Mouse (Mus musculus): Measurements from ENCODE around the gene Clasp2. TPM values are rescaled to one million over a fixed set of nuclear protein-coding genes. Genes with fewer than 3 reads are reported as not detected.

Clasp2 gene
- polyA plus RNA-seq, 1 experiment: 6.6 TPM

DNA sequence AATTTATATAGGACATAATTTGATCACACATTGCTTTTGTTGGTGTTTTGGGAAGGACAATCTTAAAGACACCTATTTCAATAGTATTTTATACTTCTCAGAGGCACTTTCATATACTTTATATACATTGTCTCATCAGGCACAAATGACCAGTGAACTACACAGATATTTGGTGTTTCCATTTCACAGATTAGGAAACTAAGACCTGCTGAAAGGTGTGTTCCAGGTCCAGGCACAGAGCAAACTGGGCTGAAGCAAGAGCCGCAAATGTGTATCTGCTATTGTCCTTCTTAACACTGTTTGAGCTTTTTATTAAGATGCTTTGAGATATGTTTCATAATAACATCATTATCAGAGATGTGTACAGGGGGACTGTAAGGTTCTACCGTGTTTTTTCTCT is 52.7 kb downstream of the Clasp2 start:
- no peak for TF ChIP-seq USF1 (IDR thresholded peaks at IDR 0.05; ENCODE audit: low read depth)
- TF ChIP-seq POLR2AphosphoS2 (IDR thresholded peaks at IDR 0.05; ENCODE audit: insufficient read length, low read depth): no peak
- no peak for TF ChIP-seq CEBPB (IDR thresholded peaks at IDR 0.05; ENCODE audit: insufficient read depth, poor library complexity, severe bottlenecking)
- TF ChIP-seq SRF (IDR thresholded peaks at IDR 0.05; ENCODE audit: control insufficient read depth, insufficient read length, low read depth): no peak
- TF ChIP-seq REST (IDR thresholded peaks at IDR 0.05; ENCODE audit: insufficient read depth, insufficient read length): no peak
- TF ChIP-seq MYOD1 (IDR thresholded peaks at IDR 0.05; ENCODE audit: control insufficient read depth in 1 of 3, insufficient read length in 2 of 3, low read depth in 2 of 3): no peak
- no peak for TF ChIP-seq POLR2A (IDR thresholded peaks at IDR 0.05; ENCODE audit: insufficient read length, low read depth)
- TF ChIP-seq MYOG (IDR thresholded peaks at IDR 0.05; ENCODE audit: control insufficient read depth in 1 of 3, insufficient read depth in 1 of 3, insufficient read length in 2 of 3, low read depth in 2 of 3): no peak
- no peak for TF ChIP-seq TCF12 (IDR thresholded peaks at IDR 0.05; ENCODE audit: insufficient read depth, poor library complexity, severe bottlenecking)
- H3K4me3 ChIP-seq: no peak overlapping the region
- no peak overlapping the region for H3K4me2 ChIP-seq (ENCODE audit: low read depth)
- no peak overlapping the region for H3ac ChIP-seq (ENCODE audit: control insufficient read depth, insufficient read length)
- no peaks in the 10 kb centered on the region for H3K27me3 ChIP-seq (ENCODE audit: control insufficient read depth, insufficient read depth, insufficient read length)
- peaks cover 3% of the 10 kb centered on the region for H3K79me2 ChIP-seq (ENCODE audit: control insufficient read depth, insufficient read depth)
- no peaks in the 10 kb centered on the region for H3K36me3 ChIP-seq (ENCODE audit: control insufficient read depth, insufficient read depth)

GRCm38 (mm10) chr9:113797206-113797605 is 55.9 kb downstream of the Clasp2 start:
- Histone ChIP-seq H3K79me2 (ENCODE audit: control insufficient read depth, insufficient read depth) (peaks cover 7% of the 10 kb centered on the region), H3K4me2 (ENCODE audit: low read depth) (no peak overlapping the region), H3K27me3 (ENCODE audit: control insufficient read depth, insufficient read depth, insufficient read length) (no peaks in the 10 kb centered on the region), H3K36me3 (ENCODE audit: control insufficient read depth, insufficient read depth) (no peaks in the 10 kb centered on the region), H3K4me3 (no peak overlapping the region), H3ac (ENCODE audit: control insufficient read depth, insufficient read length) (no peak overlapping the region)
- TF ChIP-seq TCF12 (IDR thresholded peaks at IDR 0.05; ENCODE audit: insufficient read depth, poor library complexity, severe bottlenecking): no peak
- no peak for TF ChIP-seq E2F4 (IDR thresholded peaks at IDR 0.05; ENCODE audit: insufficient read depth)
- TF ChIP-seq MYOG (IDR thresholded peaks at IDR 0.05; ENCODE audit: control insufficient read depth in 1 of 3, insufficient read depth in 1 of 3, insufficient read length in 2 of 3, low read depth in 2 of 3): no peak
- no peak for TF ChIP-seq USF1 (IDR thresholded peaks at IDR 0.05; ENCODE audit: low read depth)
- no peak for TF ChIP-seq MAX (IDR thresholded peaks at IDR 0.05; ENCODE audit: low read depth)
- TF ChIP-seq POLR2AphosphoS2 (IDR thresholded peaks at IDR 0.05; ENCODE audit: insufficient read length, low read depth): no peak
- TF ChIP-seq MYOD1 (IDR thresholded peaks at IDR 0.05; ENCODE audit: control insufficient read depth in 1 of 3, insufficient read length in 2 of 3, low read depth in 2 of 3): no peak

- H3K27me3 ChIP-seq (ENCODE audit: control insufficient read depth, insufficient read depth, insufficient read length): no peaks in the 10 kb centered on the region
- no peaks in the 10 kb centered on the region for H3K36me3 ChIP-seq (ENCODE audit: control insufficient read depth, insufficient read depth)
- TF ChIP-seq CEBPB (IDR thresholded peaks at IDR 0.05; ENCODE audit: insufficient read depth, poor library complexity, severe bottlenecking): no peak
- TF ChIP-seq POLR2AphosphoS2 (IDR thresholded peaks at IDR 0.05; ENCODE audit: insufficient read length, low read depth): no peak
- H3K79me2 ChIP-seq (ENCODE audit: control insufficient read depth, insufficient read depth): peaks cover 7% of the 10 kb centered on the region
- no peak overlapping the region for H3K4me2 ChIP-seq (ENCODE audit: low read depth)
- H3ac ChIP-seq (ENCODE audit: control insufficient read depth, insufficient read length): no peak overlapping the region
- H3K4me3 ChIP-seq: no peak overlapping the region
Measured at GRCm38 (mm10) chr9:113800671-113801070, 59.4 kb downstream of the Clasp2 start.

DNA sequence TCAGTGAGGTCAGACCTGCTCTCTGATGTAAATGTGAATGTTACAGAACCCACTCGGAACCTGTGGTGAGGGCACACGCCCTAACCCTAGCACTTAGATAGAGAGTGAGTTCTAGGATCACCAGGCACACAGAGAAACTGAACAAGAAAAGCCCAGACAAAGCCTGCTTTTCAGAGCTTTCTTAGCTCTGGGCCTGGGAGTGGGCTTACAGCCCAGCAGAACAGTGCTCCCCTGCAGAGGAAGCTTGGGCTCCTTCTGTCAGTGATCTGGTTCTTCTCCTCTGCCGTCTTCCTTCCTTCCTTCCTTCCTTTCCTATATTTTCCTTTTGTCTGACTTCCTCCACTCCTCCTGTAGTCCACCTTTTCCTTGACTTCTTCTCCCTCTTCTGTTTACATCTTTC is 61.5 kb downstream of the Clasp2 start:
- H3K4me3 ChIP-seq: no peak overlapping the region
- no peak overlapping the region for H3K4me2 ChIP-seq (ENCODE audit: low read depth)
- no peaks in the 10 kb centered on the region for H3K36me3 ChIP-seq (ENCODE audit: control insufficient read depth, insufficient read depth)
- H3K27me3 ChIP-seq (ENCODE audit: control insufficient read depth, insufficient read depth, insufficient read length): no peaks in the 10 kb centered on the region
- H3ac ChIP-seq (ENCODE audit: control insufficient read depth, insufficient read length): no peak overlapping the region
- peaks cover 7% of the 10 kb centered on the region for H3K79me2 ChIP-seq (ENCODE audit: control insufficient read depth, insufficient read depth)
- TF ChIP-seq SRF (IDR thresholded peaks at IDR 0.05; ENCODE audit: control insufficient read depth, insufficient read length, low read depth) (no peak), TCF12 (IDR thresholded peaks at IDR 0.05; ENCODE audit: insufficient read depth, poor library complexity, severe bottlenecking) (no peak), MYOD1 (IDR thresholded peaks at IDR 0.05; ENCODE audit: control insufficient read depth in 1 of 3, insufficient read length in 2 of 3, low read depth in 2 of 3) (no peak)

- no peak for TF ChIP-seq MAX (IDR thresholded peaks at IDR 0.05; ENCODE audit: low read depth)
- TF ChIP-seq E2F4 (IDR thresholded peaks at IDR 0.05; ENCODE audit: insufficient read depth): no peak
- no peak for TF ChIP-seq SRF (IDR thresholded peaks at IDR 0.05; ENCODE audit: control insufficient read depth, insufficient read length, low read depth)
- no peak for TF ChIP-seq REST (IDR thresholded peaks at IDR 0.05; ENCODE audit: insufficient read depth, insufficient read length)
- no peak for TF ChIP-seq TCF12 (IDR thresholded peaks at IDR 0.05; ENCODE audit: insufficient read depth, poor library complexity, severe bottlenecking)
- TF ChIP-seq CEBPB (IDR thresholded peaks at IDR 0.05; ENCODE audit: insufficient read depth, poor library complexity, severe bottlenecking): no peak
- no peak for TF ChIP-seq TCF3 (IDR thresholded peaks at IDR 0.05; ENCODE audit: insufficient read length, low read depth)
- no peak for TF ChIP-seq MYOD1 (IDR thresholded peaks at IDR 0.05; ENCODE audit: control insufficient read depth in 1 of 3, insufficient read length in 2 of 3, low read depth in 2 of 3)
- no peak for TF ChIP-seq USF1 (IDR thresholded peaks at IDR 0.05; ENCODE audit: low read depth)
- no peak for TF ChIP-seq POLR2A (IDR thresholded peaks at IDR 0.05; ENCODE audit: insufficient read length, low read depth)
- no peak for TF ChIP-seq MYOG (IDR thresholded peaks at IDR 0.05; ENCODE audit: control insufficient read depth in 1 of 3, insufficient read depth in 1 of 3, insufficient read length in 2 of 3, low read depth in 2 of 3)
- no peak for TF ChIP-seq POLR2AphosphoS2 (IDR thresholded peaks at IDR 0.05; ENCODE audit: insufficient read length, low read depth)
Measured at GRCm38 (mm10) chr9:113803751-113804150, 62.5 kb downstream of the Clasp2 start.

More at GRCm38 (mm10) chr9:113803751-113804150, 62.5 kb downstream of the Clasp2 start:
- no peaks in the 10 kb centered on the region for H3K36me3 ChIP-seq (ENCODE audit: control insufficient read depth, insufficient read depth)
- H3K27me3 ChIP-seq (ENCODE audit: control insufficient read depth, insufficient read depth, insufficient read length): no peaks in the 10 kb centered on the region
- no peak overlapping the region for H3K4me3 ChIP-seq
- H3K4me2 ChIP-seq (ENCODE audit: low read depth): no peak overlapping the region
- H3K79me2 ChIP-seq (ENCODE audit: control insufficient read depth, insufficient read depth): peaks cover 5% of the 10 kb centered on the region
- H3ac ChIP-seq (ENCODE audit: control insufficient read depth, insufficient read length): no peak overlapping the region
